Mouse (Mus musculus): ENCODE measurements around the gene Ckmt2.

DNA sequence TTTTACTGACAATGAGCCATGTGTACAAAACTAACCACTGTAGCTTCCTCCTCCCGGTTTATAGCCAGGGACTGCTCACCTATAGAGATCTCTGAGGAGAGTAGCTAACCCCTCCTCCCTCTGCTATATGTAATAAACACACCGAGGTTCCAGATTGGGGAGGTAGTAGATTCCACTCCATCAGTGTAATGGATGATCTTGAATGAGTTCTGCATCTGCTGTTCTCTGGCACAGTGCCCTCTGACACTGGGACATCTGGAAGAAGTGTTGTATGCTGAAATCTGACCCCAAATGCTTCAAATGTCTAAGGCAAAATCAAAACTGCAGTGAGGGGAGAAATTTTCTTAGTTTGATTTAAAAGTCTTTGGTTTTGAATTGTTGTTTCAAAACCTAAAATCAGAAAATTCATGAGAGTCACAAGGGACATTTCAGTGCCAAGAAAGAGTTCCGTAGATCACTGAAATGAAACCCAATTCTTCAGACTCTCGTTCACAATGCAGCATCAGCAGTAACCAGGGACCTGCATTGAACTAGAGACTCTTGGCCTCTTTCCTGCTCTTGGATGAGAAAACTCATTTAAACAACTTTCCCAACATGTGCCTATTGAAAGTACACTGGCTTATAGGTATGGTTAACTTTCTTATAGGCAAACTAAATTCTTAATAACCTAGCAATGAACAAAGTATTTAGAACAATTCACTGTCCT, 51.7 kb downstream of the Ckmt2 start:
- TF ChIP-seq GATA1 (IDR thresholded peaks at IDR 0.05; ENCODE audit: borderline replicate concordance, low read length), result no peak
- no peak for TF ChIP-seq FLI1 (IDR thresholded peaks at IDR 0.05; ENCODE audit: low read length)
